1 mouse cellular context compared by ENCODE assay signal in the genomic region with DNA sequence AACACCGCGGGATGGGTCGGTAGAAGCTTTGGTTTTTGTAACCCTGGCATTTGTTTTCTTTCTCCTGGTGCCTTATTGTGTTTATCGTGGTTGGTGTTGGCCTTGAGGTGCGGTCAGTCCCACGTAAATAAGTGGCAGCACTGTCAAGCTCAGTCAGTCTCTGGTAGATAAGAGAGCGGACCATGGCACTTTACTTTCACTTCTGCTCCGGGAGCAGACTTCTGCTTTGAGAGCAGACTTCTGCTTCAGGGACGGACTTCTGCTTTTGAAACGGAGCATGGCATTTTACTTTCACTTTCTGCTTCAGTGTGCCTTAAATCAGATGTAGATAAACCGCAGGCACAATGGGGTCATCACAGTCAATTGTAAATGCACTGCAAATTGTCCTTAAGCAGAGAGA.
TF ChIP-seq lines count a peak whose summit lies in the region.

No protein-coding gene starts in this region.

TF ChIP-seq in CH12.LX, 34 proteins besides CTCF, POLR2A, EP300 and RAD21 (continued from another document):
- TF ChIP-seq ETS1 (conservative IDR thresholded peaks at IDR 0.05; ENCODE audit: low read depth, low read length), result peak; percentile 81
- TF ChIP-seq HCFC1 (IDR thresholded peaks at IDR 0.05; ENCODE audit: low read depth, low read length), result peak; percentile 11; the same call in 1 of the 2 replicates
- peak; percentile 37; the same call in 1 of the 2 replicates for TF ChIP-seq MAX (IDR thresholded peaks at IDR 0.05; ENCODE audit: low read length)
- 0 out of 2 replicates have a peak, but pooled peaks have one; percentile 9 for TF ChIP-seq JUN (IDR thresholded peaks at IDR 0.05; ENCODE audit: insufficient read depth, low read depth, low read length)
- peak; percentile 88 for TF ChIP-seq IRF4 (IDR thresholded peaks at IDR 0.05; ENCODE audit: low read depth, low read length)
- TF ChIP-seq SIN3A (IDR thresholded peaks at IDR 0.05; ENCODE audit: low read length), result peak; percentile 30; the same call in 1 of the 2 replicates
- peak; percentile 52; the same call in 1 of the 2 replicates for TF ChIP-seq BHLHE40 (IDR thresholded peaks at IDR 0.05; ENCODE audit: low read depth, low read length)
- TF ChIP-seq MYC (IDR thresholded peaks at IDR 0.05; ENCODE audit: low read depth, low read length), result peak; percentile 78
